Mouse (Mus musculus) G1E (cell line): ENCODE data around the gene Taf4.

Source experiments
- CTCF ChIP-seq: IDR thresholded peaks from 2 replicates; pipeline ENCODE4 v1.5.1; 2012; ENCODE audit warnings: low read depth, low read length, inconsistent platforms, mixed read lengths
- GATA1 ChIP-seq: IDR thresholded peaks from 2 replicates; pipeline ENCODE4 v1.6.1; 2012; ENCODE audit warnings: borderline replicate concordance, low read length, inconsistent platforms, mixed read lengths
- GATA2 ChIP-seq: IDR thresholded peaks from 2 replicates; pipeline ENCODE4 v1.6.1; 2012; ENCODE audit warnings: low read depth, low read length, inconsistent platforms, borderline replicate concordance
- POLR2AphosphoS5 ChIP-seq: IDR thresholded peaks from 2 replicates; pipeline ENCODE4 v1.6.1; 2012; ENCODE audit warnings: low read depth, low read length, inconsistent platforms; ENCODE audit not compliant: insufficient replicate concordance
- TAL1 ChIP-seq: conservative IDR thresholded peaks from 2 replicates; pipeline ENCODE4 v1.6.1; 2012; ENCODE audit warnings: low read depth, low read length, inconsistent platforms, mixed read lengths

DNA sequence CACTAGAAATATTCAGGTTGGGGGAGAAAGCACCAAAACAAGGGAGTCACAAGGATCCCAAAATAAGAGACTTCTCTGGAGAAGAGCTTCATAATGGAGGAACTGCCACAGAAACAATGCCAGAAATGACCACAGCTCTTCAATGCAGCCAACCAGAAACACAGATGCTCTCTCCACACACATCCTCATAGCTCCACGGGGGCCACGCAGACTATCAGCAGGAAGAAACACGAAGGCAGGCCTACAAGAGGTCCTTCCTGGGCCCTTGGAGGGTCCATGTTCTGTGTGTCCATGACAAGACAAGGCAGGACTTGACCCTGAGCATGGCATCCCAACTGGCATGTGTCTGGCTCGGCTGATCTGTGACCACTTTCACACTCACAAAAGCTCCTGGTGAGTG, 15.0 kb downstream of the Taf4 start:
- TF ChIP-seq CTCF (no peak), GATA1 (no peak), POLR2AphosphoS5 (no peak), TAL1 (no peak), GATA2 (no peak)
